Mouse (Mus musculus) hindbrain, embryonic 13.5 days (tissue): Measurements from ENCODE around the gene Acd. TPM values are rescaled to one million over a fixed set of nuclear protein-coding genes. Genes with fewer than 3 reads are reported as not detected.

Experiments used
- ATAC-seq: fragments of 200-750 bp; cut with Nextera tagmentation; 2 replicates; pipeline ENCODE4 v1.8.0; 2017; ENCODE audit warnings: moderate TSS enrichment; ENCODE audit not compliant: low FRiP score
- H3K27ac ChIP-seq: fragments of 300-500 bp; sonication (generic); 2 replicates; pipeline ENCODE4 v1.5.1; 2015; ENCODE audit warnings: inconsistent platforms, mild to moderate bottlenecking, moderate library complexity
- H3K27me3 ChIP-seq: fragments of 300-500 bp; sonication (generic); 2 replicates; pipeline ENCODE4 v1.6.1; 2015; ENCODE audit warnings: mild to moderate bottlenecking, inconsistent platforms
- H3K36me3 ChIP-seq: fragments of 300-500 bp; sonication (generic); 2 replicates; pipeline ENCODE4 v1.6.1; 2015; ENCODE audit warnings: mild to moderate bottlenecking, inconsistent platforms
- H3K4me1 ChIP-seq: fragments of 300-500 bp; sonication (generic); replicated peaks from 2 replicates; pipeline ENCODE4 v1.6.1; 2015; ENCODE audit warnings: inconsistent platforms
- H3K4me2 ChIP-seq: fragments of 300-500 bp; sonication (generic); 2 replicates; pipeline ENCODE4 v1.6.1; 2015; ENCODE audit warnings: inconsistent platforms, mild to moderate bottlenecking, moderate library complexity
- H3K4me3 ChIP-seq: fragments of 300-500 bp; sonication (generic); 2 replicates; pipeline ENCODE4 v1.5.1; 2015; ENCODE audit warnings: mild to moderate bottlenecking, inconsistent platforms
- H3K9ac ChIP-seq: fragments of 300-500 bp; sonication (generic); 2 replicates; pipeline ENCODE4 v1.6.1; 2015; ENCODE audit warnings: mild to moderate bottlenecking, inconsistent platforms
- H3K9me3 ChIP-seq: fragments of 300-500 bp; sonication (generic); 2 replicates; pipeline ENCODE4 v1.6.1; 2016; ENCODE audit warnings: inconsistent platforms
- WGBS: fragments of 180-500 bp; shearing (Covaris S2); methylation state at CpG from one replicate; pipeline ENCODE4 v1.1.7; 2015; 5-methylcytosine and 5-hydroxymethylcytosine counted together
- polyA plus RNA-seq: library from polyadenylated mRNA; unstranded; fragments of >200 nt; fragmentation: Nextera tagmentation; extraction: Ambion mirVana; gene quantifications from 2 replicates; pipeline ENCODE4 v1.2.1, GENCODE M21; 2015

Gene Acd
- polyA plus RNA-seq, 1 experiment from 2014 or later: 93.0 TPM

- no peak for ATAC-seq
- Histone ChIP-seq H3K4me1 (peaks cover 45% of the 10 kb centered on the region), H3K4me2 (no peak overlapping the region), H3K4me3 (no peak overlapping the region), H3K36me3 (peaks cover 50% of the 10 kb centered on the region), H3K27ac (no peak overlapping the region), H3K27me3 (no peaks in the 10 kb centered on the region), H3K9ac (no peak overlapping the region), H3K9me3 (no peaks in the 10 kb centered on the region)
- 96% methylated on average over 5 of the region's 5 CpGs for WGBS
Measured at GRCm38 (mm10) chr8:105698734-105699133, 2.2 kb downstream of the Acd start.

GRCm38 (mm10) chr8:105697196-105697780 is 3.6 kb downstream of the Acd start:
- Histone ChIP-seq H3K4me2 (no peak overlapping the region), H3K4me3 (no peak overlapping the region), H3K4me1 (peaks cover 45% of the 10 kb centered on the region), H3K9ac (no peak overlapping the region), H3K36me3 (peaks cover 42% of the 10 kb centered on the region), H3K27ac (no peak overlapping the region), H3K27me3 (no peaks in the 10 kb centered on the region), H3K9me3 (no peaks in the 10 kb centered on the region)
- WGBS: 94% methylated on average over 17 of the region's 17 CpGs
- no peak for ATAC-seq

DNA sequence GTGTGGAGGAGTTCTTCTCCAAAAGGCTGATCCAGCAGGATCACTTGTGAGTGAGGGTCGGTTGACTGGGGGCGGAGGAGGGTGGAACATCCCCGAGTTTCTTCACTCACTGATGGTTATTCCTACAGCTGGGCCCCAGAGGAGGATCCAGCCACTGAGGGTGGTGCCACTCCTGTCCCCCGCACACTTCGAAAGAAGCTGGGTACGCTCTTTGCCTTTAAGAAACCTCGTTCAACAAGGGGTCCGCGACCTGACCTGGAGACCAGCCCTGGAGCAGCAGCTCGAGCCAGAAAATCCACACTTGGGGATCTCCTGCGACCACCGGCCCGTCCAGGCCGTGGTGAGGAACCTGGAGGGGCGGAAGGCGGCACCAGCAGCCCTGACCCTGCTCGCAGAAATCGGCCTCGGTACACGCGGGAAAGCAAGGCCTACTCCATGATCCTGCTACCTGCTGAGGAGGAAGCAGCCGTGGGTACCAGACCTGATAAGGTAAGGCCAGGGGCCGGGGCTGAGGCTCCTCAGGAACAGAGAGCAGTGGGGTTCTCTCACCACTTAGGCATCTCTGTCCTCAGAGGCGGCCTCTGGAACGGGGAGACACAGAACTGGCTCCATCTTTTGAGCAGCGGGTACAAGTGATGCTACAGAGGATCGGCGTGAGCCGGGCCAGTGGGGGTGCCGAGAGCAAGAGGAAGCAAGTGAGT is 5.7 kb downstream of the Acd start:
- H3K9me3 ChIP-seq: no peaks in the 10 kb centered on the region
- H3K4me2 ChIP-seq: peak overlapping the region; percentile 76
- peak overlapping the region; percentile 87 for H3K9ac ChIP-seq
- peaks cover 35% of the 10 kb centered on the region for H3K4me1 ChIP-seq
- peak overlapping the region; percentile 91 for H3K27ac ChIP-seq
- H3K27me3 ChIP-seq: no peaks in the 10 kb centered on the region
- 77% methylated on average over 30 of the region's 30 CpGs for WGBS
- no peak for ATAC-seq
- peak overlapping the region; percentile 71 for H3K4me3 ChIP-seq
- peaks cover 42% of the 10 kb centered on the region for H3K36me3 ChIP-seq

- H3K4me2 ChIP-seq: peak overlapping the region; percentile 76
- H3K4me1 ChIP-seq: peaks cover 25% of the 10 kb centered on the region
- peak overlapping the region; percentile 87 for H3K9ac ChIP-seq
- H3K27me3 ChIP-seq: no peaks in the 10 kb centered on the region
- peak overlapping the region; percentile 71 for H3K4me3 ChIP-seq
- peak overlapping the region; percentile 91 for H3K27ac ChIP-seq
- peak; percentile 71 for ATAC-seq
- WGBS: 5% methylated on average over 40 of the region's 40 CpGs
- H3K9me3 ChIP-seq: no peaks in the 10 kb centered on the region
- peaks cover 42% of the 10 kb centered on the region for H3K36me3 ChIP-seq
Measured at GRCm38 (mm10) chr8:105694051-105694799, 6.7 kb downstream of the Acd start.

DNA sequence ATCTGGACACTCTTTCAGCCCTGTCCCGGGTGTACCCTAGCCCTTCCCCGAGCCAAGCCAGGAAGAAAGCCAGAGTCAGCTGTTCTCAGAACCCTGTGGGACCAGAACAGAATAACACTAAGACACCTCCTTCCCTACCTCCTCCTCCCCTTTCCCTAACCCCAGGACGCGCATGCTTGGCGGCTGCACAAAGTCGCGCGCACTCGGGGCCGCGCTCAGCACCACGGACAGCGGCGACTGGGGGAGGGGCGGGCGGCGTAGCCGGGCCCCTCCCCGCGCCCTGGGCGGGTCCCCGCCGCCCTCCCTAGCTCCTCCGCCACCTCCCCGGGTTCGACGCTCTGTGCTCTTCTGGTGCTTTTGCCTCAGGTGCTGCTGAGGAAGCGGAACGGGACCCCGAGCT is 7.3 kb downstream of the Acd start:
- peak; percentile 75 for ATAC-seq
- Histone ChIP-seq H3K4me3 (peak overlapping the region; percentile 71), H3K9ac (peak overlapping the region; percentile 87), H3K27me3 (no peaks in the 10 kb centered on the region), H3K9me3 (no peaks in the 10 kb centered on the region), H3K4me2 (peak overlapping the region; percentile 76), H3K4me1 (peaks cover 24% of the 10 kb centered on the region), H3K36me3 (peaks cover 39% of the 10 kb centered on the region), H3K27ac (peak overlapping the region; percentile 91)
- 3% methylated on average over 30 of the region's 30 CpGs for WGBS

GRCm38 (mm10) chr8:105692449-105693182 is 8.3 kb downstream of the Acd start:
- Histone ChIP-seq H3K4me2 (no peak overlapping the region), H3K9ac (no peak overlapping the region), H3K4me1 (peaks cover 24% of the 10 kb centered on the region), H3K27ac (peak overlapping the region; percentile 91), H3K4me3 (peak overlapping the region; percentile 3; the same call in 1 of the 2 replicates), H3K36me3 (peaks cover 29% of the 10 kb centered on the region), H3K27me3 (no peaks in the 10 kb centered on the region), H3K9me3 (no peaks in the 10 kb centered on the region)
- ATAC-seq: no peak
- WGBS: 94% methylated on average over 11 of the region's 11 CpGs

GRCm38 (mm10) chr8:105690978-105691377 is 9.9 kb downstream of the Acd start:
- H3K4me1 ChIP-seq: peaks cover 29% of the 10 kb centered on the region

GRCm38 (mm10) chr8:105689983-105690360 is 10.9 kb downstream of the Acd start:
- Histone ChIP-seq H3K9me3 (no peaks in the 10 kb centered on the region), H3K4me1 (peaks cover 25% of the 10 kb centered on the region), H3K9ac (no peak overlapping the region), H3K27ac (no peak overlapping the region), H3K27me3 (no peaks in the 10 kb centered on the region), H3K4me2 (no peak overlapping the region), H3K36me3 (peaks cover 4% of the 10 kb centered on the region; the same call in 1 of the 2 replicates), H3K4me3 (no peak overlapping the region)
- whole genome bisulfite sequencing: 96% methylated on average over 9 of the region's 9 CpGs
- no peak for ATAC-seq

More at GRCm38 (mm10) chr8:105690978-105691377, 9.9 kb downstream of the Acd start:
- no peak overlapping the region for H3K27ac ChIP-seq
- H3K9me3 ChIP-seq: no peaks in the 10 kb centered on the region
- H3K4me2 ChIP-seq: no peak overlapping the region
- H3K9ac ChIP-seq: no peak overlapping the region
- no peak for ATAC-seq
- WGBS: 82% methylated on average over 14 of the region's 14 CpGs
- peaks cover 12% of the 10 kb centered on the region for H3K36me3 ChIP-seq
- H3K27me3 ChIP-seq: no peaks in the 10 kb centered on the region
- no peak overlapping the region for H3K4me3 ChIP-seq

GRCm38 (mm10) chr8:105689256-105689982 is 11.5 kb downstream of the Acd start:
- Histone ChIP-seq H3K4me1 (peaks cover 19% of the 10 kb centered on the region), H3K27ac (no peak overlapping the region), H3K36me3 (peaks cover 4% of the 10 kb centered on the region), H3K4me2 (no peak overlapping the region), H3K9ac (no peak overlapping the region), H3K4me3 (no peak overlapping the region), H3K9me3 (no peaks in the 10 kb centered on the region), H3K27me3 (no peaks in the 10 kb centered on the region)
- 67% methylated on average over 35 of the region's 35 CpGs for WGBS
- no peak for ATAC-seq

DNA sequence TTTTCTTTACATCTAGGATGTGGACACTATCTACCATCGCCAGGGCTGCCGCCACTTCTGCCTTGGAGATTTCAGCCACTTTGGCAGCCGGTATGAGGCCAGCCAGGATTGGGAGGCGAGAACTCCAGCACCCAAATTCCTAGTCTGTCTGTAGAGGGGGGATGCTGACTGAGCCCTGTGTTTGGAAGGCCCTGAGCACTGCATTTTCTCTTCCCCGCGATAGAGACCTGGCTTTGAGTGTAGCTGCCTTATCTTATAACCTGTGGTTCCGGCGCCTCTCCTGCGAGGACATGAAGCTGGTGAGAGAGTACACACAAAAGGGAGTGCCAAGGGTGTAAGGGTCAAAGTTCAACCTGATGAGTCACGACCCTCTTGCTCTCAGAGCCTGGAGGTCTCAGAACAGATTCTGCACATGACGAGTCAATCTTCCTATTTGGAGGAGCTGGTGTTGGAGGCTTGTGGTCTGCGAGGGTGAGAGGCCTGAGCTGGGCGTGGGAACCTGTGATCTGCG is 12.6 kb downstream of the Acd start:
- H3K27me3 ChIP-seq: no peaks in the 10 kb centered on the region
- ATAC-seq: no peak
- no peak overlapping the region for H3K4me2 ChIP-seq
- H3K4me1 ChIP-seq: peaks cover 9% of the 10 kb centered on the region
- H3K36me3 ChIP-seq: peaks cover 14% of the 10 kb centered on the region
- no peak overlapping the region for H3K27ac ChIP-seq
- no peak overlapping the region for H3K9ac ChIP-seq
- no peak overlapping the region for H3K4me3 ChIP-seq
- WGBS: 73% methylated on average over 14 of the region's 14 CpGs
- no peaks in the 10 kb centered on the region for H3K9me3 ChIP-seq

GRCm38 (mm10) chr8:105687512-105687911 is 13.4 kb downstream of the Acd start:
- 69% methylated on average over 8 of the region's 8 CpGs for WGBS
- no peak overlapping the region for H3K9ac ChIP-seq
- ATAC-seq: no peak
- H3K4me2 ChIP-seq: no peak overlapping the region
- no peaks in the 10 kb centered on the region for H3K9me3 ChIP-seq
- peaks cover 17% of the 10 kb centered on the region for H3K36me3 ChIP-seq
- no peak overlapping the region for H3K4me3 ChIP-seq
- no peak overlapping the region for H3K27ac ChIP-seq
- H3K4me1 ChIP-seq: peaks cover 8% of the 10 kb centered on the region
- H3K27me3 ChIP-seq: no peaks in the 10 kb centered on the region
